14 mouse cellular contexts compared by ENCODE assay signal in genomic region chr14:10046336-10047122, GRCm38 (mm10).
A peak's percentile ranks its signal among the peaks of the same experiment; 100 is the strongest.
DNase-seq lines count a peak whose midpoint lies in the region; ATAC-seq and TF ChIP-seq lines count a peak whose summit lies in the region.
"Had no signal": no experiment of that assay in that cellular context is flagged by ENCODE, and none has a peak within 500 bp of the region (broad histone marks: within the 10 kb centered on the region; RNA-seq: fewer than 3 reads in every experiment).

No protein-coding gene starts in this region.

- DNase-seq in cerebellum, postnatal 10 days = peak; percentile 20 to 21
- no peak for DNase-seq in cerebellum, adult 9-10 months
- DNase-seq in kidney, postnatal 4 days = peak; percentile 2 to 4
- DNase-seq in kidney, postnatal 36 days = no peak
- DNase-seq in embryo, embryonic 10 days (ENCODE audit: low spot score) = peak; percentile 66
- peak; percentile 26 for DNase-seq in forebrain, postnatal 0 days
- DNase-seq in left cerebral cortex, adult 2 months (ENCODE audit: extremely low spot score in 1 of 2, low spot score in 2 of 2) = no peak
- no peak for DNase-seq in cerebellum, adult 11 months
- DNase-seq: B cell, adult 2 months; cerebellum, adult 9-11 months; lung, postnatal 14 days; thymus, postnatal 25 days had no signal

- intact Hi-C loops in left cerebral cortex, adult 2 months (cut with DNase I) = no loop called here

- no peaks in the 10 kb centered on the region for H3K27me3 ChIP-seq in forebrain, postnatal 0 days (ENCODE audit: insufficient read depth, low read length)
- H3K27me3 ChIP-seq: limb, embryonic 15.5 days had no signal

- no peak overlapping the region for H3K9ac ChIP-seq in forebrain, postnatal 0 days
- H3K9ac ChIP-seq: limb, embryonic 15.5 days had no signal

- 22% methylated on average over 7 of the region's 7 CpGs for WGBS in forebrain, postnatal 0 days

- H3K36me3 ChIP-seq in forebrain, postnatal 0 days (ENCODE audit: insufficient read depth) = no peaks in the 10 kb centered on the region
- H3K36me3 ChIP-seq: hindbrain, embryonic 10.5 days; limb, embryonic 15.5 days had no signal

- ATAC-seq in forebrain, postnatal 0 days = no peak

- H3K4me2 ChIP-seq in forebrain, postnatal 0 days (ENCODE audit: low read depth) = no peak overlapping the region
- H3K4me2 ChIP-seq: limb, embryonic 15.5 days had no signal

- no peak overlapping the region for H3K4me3 ChIP-seq in forebrain, postnatal 0 days (ENCODE audit: low read depth, low read length)
- H3K4me3 ChIP-seq in left cerebral cortex, adult 2 months = no peak overlapping the region
- H3K4me3 ChIP-seq: hindbrain, embryonic 10.5 days; limb, embryonic 15.5 days had no signal

- H3K27ac ChIP-seq in forebrain, postnatal 0 days (ENCODE audit: low read depth, low read length) = no peak overlapping the region
- no peak overlapping the region for H3K27ac ChIP-seq in left cerebral cortex, adult 2 months
- H3K27ac ChIP-seq: hindbrain, embryonic 10.5 days; limb, embryonic 15.5 days had no signal

- no peak for TF ChIP-seq CTCF in forebrain, postnatal 0 days (IDR thresholded peaks at IDR 0.05; ENCODE audit: low read depth)
- no peak for TF ChIP-seq CTCF in left cerebral cortex, adult 2 months (IDR thresholded peaks at IDR 0.05)

- H3K9me3 ChIP-seq in forebrain, postnatal 0 days (ENCODE audit: low read length) = no peaks in the 10 kb centered on the region
- H3K9me3 ChIP-seq: limb, embryonic 15.5 days had no signal

- no peaks in the 10 kb centered on the region for H3K4me1 ChIP-seq in forebrain, postnatal 0 days (ENCODE audit: insufficient read depth)

Comparison
In these comparisons a context has a peak if more than half of its experiments do, and no peak if none do; other contexts are left out.
1. DNase-seq: peak in cerebellum, postnatal 10 days (2 of 2), kidney, postnatal 4 days (2 of 2), embryo, embryonic 10 days (single experiment) and forebrain, postnatal 0 days (single experiment); none in cerebellum, adult 9-10 months (single experiment), kidney, postnatal 36 days (0 of 2), left cerebral cortex, adult 2 months (0 of 2) and cerebellum, adult 11 months (single experiment).